In genomic region chr12:103338162-103338798, GRCm38 (mm10) we compare ENCODE assay signal across 10 mouse cellular contexts. TPM values are rescaled to one million over a fixed set of nuclear protein-coding genes. Genes with fewer than 3 reads are reported as not detected.
DNase-seq lines count a peak whose midpoint lies in the region; ATAC-seq and TF ChIP-seq lines count a peak whose summit lies in the region.
"Had no signal": no experiment of that assay in that cellular context is flagged by ENCODE, and none has a peak within 500 bp of the region (broad histone marks: within the 10 kb centered on the region; RNA-seq: fewer than 3 reads in every experiment).

No protein-coding gene starts in this region.

- H3K4me3 ChIP-seq in kidney, embryonic 14.5 days (ENCODE audit: low read length), result no peak overlapping the region
- H3K4me3 ChIP-seq in testis, adult 2 months (ENCODE audit: control insufficient read depth, low read depth, low read length), result no peak overlapping the region

- H3K9me3 ChIP-seq in kidney, embryonic 14.5 days (ENCODE audit: control insufficient read depth, low read length), result no peaks in the 10 kb centered on the region

- no peak overlapping the region for H3K27ac ChIP-seq in kidney, embryonic 14.5 days (ENCODE audit: low read depth, low read length)
- H3K27ac ChIP-seq in testis, adult 2 months (ENCODE audit: control insufficient read depth, insufficient read depth, low read depth, low read length), result peak overlapping the region; percentile 21; the same call in 1 of the 2 replicates
- H3K27ac ChIP-seq: hindbrain, postnatal 0 days had no signal

- TF ChIP-seq POLR2A in testis, adult 2 months (IDR thresholded peaks at IDR 0.05; ENCODE audit: control insufficient read depth, low read depth, low read length), result no peak

- H3K4me2 ChIP-seq in kidney, embryonic 14.5 days (replicated peaks; ENCODE audit: low read depth, low read length), result no peak overlapping the region

- 69% methylated on average over 14 of the region's 14 CpGs for WGBS in kidney, embryonic 14.5 days

- no peak for TF ChIP-seq CTCF in testis, adult 2 months (IDR thresholded peaks at IDR 0.05; ENCODE audit: control insufficient read depth, insufficient read depth, insufficient replicate concordance, low read depth, low read length)

- no peak overlapping the region for H3K9ac ChIP-seq in kidney, embryonic 14.5 days (ENCODE audit: low read depth, low read length)

- ATAC-seq in kidney, embryonic 14.5 days (ENCODE audit: low FRiP score, low TSS enrichment), result peak; percentile 53; the same call in 1 of the 2 replicates
- no peak for ATAC-seq in megakaryocyte-erythroid progenitor cell, adult 5-6 weeks (replicated peaks; ENCODE audit: low FRiP score, low TSS enrichment, poor library complexity, severe bottlenecking)
- ATAC-seq: hindbrain, postnatal 0 days had no signal

- no peak for DNase-seq in kidney, adult 18-20 months
- DNase-seq in testis, postnatal 14 days (ENCODE audit: low spot score), result no peak
- peak; percentile 71 for DNase-seq in heart, postnatal 4 days
- peak; percentile 60 for DNase-seq in testis, postnatal 10 days (ENCODE audit: low spot score)
- DNase-seq in gastrocnemius, postnatal 4 days (ENCODE audit: low spot score in 2 of 2), result no peak

- no peaks in the 10 kb centered on the region for H3K27me3 ChIP-seq in kidney, embryonic 14.5 days (ENCODE audit: control insufficient read depth, insufficient read depth, low read length)
- no peaks in the 10 kb centered on the region for H3K27me3 ChIP-seq in testis, adult 2 months (ENCODE audit: control insufficient read depth, insufficient read depth, low read length)

- no peaks in the 10 kb centered on the region for H3K36me3 ChIP-seq in kidney, embryonic 14.5 days (ENCODE audit: control insufficient read depth, insufficient read depth, low read length)
- no peaks in the 10 kb centered on the region for H3K36me3 ChIP-seq in testis, adult 2 months (ENCODE audit: control insufficient read depth, insufficient read depth, low read length)

- no peaks in the 10 kb centered on the region for H3K4me1 ChIP-seq in kidney, embryonic 14.5 days (ENCODE audit: control insufficient read depth, insufficient read depth, low read length)
- no peaks in the 10 kb centered on the region for H3K4me1 ChIP-seq in testis, adult 2 months (ENCODE audit: control insufficient read depth, insufficient read depth, low read length)

RNA-seq across cellular contexts. Expression of gene Asb2, which starts 17.5 kb away (rescaled TPM):
- 1.0 and 1.2 TPM in 2 replicates for polyA plus RNA-seq in kidney, embryonic 14.5 days (2014; fragmentation: Nextera tagmentation; extraction: Ambion mirVana)
- polyA plus RNA-seq in testis, adult 2 months (2012; rRNA removed), result 3.6 and 5.1 TPM in 2 replicates
- 100 to 1,000 TPM; 330 to 353 TPM for total RNA-seq in heart, postnatal 4 days (2021)
- total RNA-seq in megakaryocyte-erythroid progenitor cell, adult 5-6 weeks (2014; fragmentation: Nextera tagmentation), result 3.5 TPM in 1 of 2 replicates, not detected in the other
- total RNA-seq in megakaryocyte-erythroid progenitor cell, adult 5-6 weeks (2017), result 0.38 TPM in 1 of 2 replicates, not detected in the other
- total RNA-seq in gastrocnemius, postnatal 4 days (2021), result 100 to 1,000 TPM; 128 to 151 TPM

RNA-seq across cellular contexts. Expression of gene Fam181a, which starts 27.5 kb away (rescaled TPM):
- polyA plus RNA-seq in kidney, embryonic 14.5 days (2014; fragmentation: Nextera tagmentation; extraction: Ambion mirVana), result not detected in 2 replicates
- polyA plus RNA-seq in testis, adult 2 months (2012; rRNA removed), result 98.9 and 105 TPM in 2 replicates
- not detected for total RNA-seq in heart, postnatal 4 days (2021)
- not detected in 2 replicates for total RNA-seq in megakaryocyte-erythroid progenitor cell, adult 5-6 weeks (2014; fragmentation: Nextera tagmentation)
- not detected in 2 replicates for total RNA-seq in megakaryocyte-erythroid progenitor cell, adult 5-6 weeks (2017)
- total RNA-seq in gastrocnemius, postnatal 4 days (2021), result not detected
- polyA plus RNA-seq: limb, embryonic 11.5 days had no signal

RNA-seq across cellular contexts. Expression of gene Otub2, which starts 50.2 kb away (rescaled TPM):
- 6.0 and 6.1 TPM in 2 replicates for polyA plus RNA-seq in kidney, embryonic 14.5 days (2014; fragmentation: Nextera tagmentation; extraction: Ambion mirVana)
- polyA plus RNA-seq in testis, adult 2 months (2012; rRNA removed), result 261 and 268 TPM in 2 replicates
- 1 to 10 TPM; 3.7 to 4.2 TPM for total RNA-seq in heart, postnatal 4 days (2021)
- total RNA-seq in megakaryocyte-erythroid progenitor cell, adult 5-6 weeks (2014; fragmentation: Nextera tagmentation), result 10.4 and 11.9 TPM in 2 replicates
- 3.0 and 7.1 TPM in 2 replicates for total RNA-seq in megakaryocyte-erythroid progenitor cell, adult 5-6 weeks (2017)
- 1 to 10 TPM; 3.7 to 4.1 TPM for total RNA-seq in gastrocnemius, postnatal 4 days (2021)

Comparison
In these comparisons a context has a peak if more than half of its experiments do, and no peak if none do; other contexts are left out.
1. DNase-seq: peak in heart, postnatal 4 days (single experiment) and testis, postnatal 10 days (single experiment); none in kidney, adult 18-20 months (single experiment), testis, postnatal 14 days (single experiment) and gastrocnemius, postnatal 4 days (0 of 2).
2. RNA of gene Asb2, which starts 17.5 kb away (total RNA-seq): 330 to 353 TPM in heart, postnatal 4 days and 128 to 151 TPM in gastrocnemius, postnatal 4 days; 0.38 to 3.5 TPM in megakaryocyte-erythroid progenitor cell, adult 5-6 weeks; every median in the first group is over 10 times any median in the second.